Mouse (Mus musculus) MEL (cell line): ENCODE results near the gene Nkd1. TPM values are rescaled to one million over a fixed set of nuclear protein-coding genes. Genes with fewer than 3 reads are reported as not detected.

Source experiments
- DNase-seq: peaks from one replicate; pipeline ENCODE4 v3.0.0; 2011; ENCODE audit warnings: low read depth, low spot score
- H3K27ac ChIP-seq: 2 replicates; pipeline ENCODE4 v1.5.1; 2012; ENCODE audit warnings: low read depth, mild to moderate bottlenecking, control low read depth, low read length, moderate library complexity; ENCODE audit not compliant: control insufficient read depth
- H3K27me3 ChIP-seq, 2 experiments: fragments of 150-350 bp in 1 of 2; sonication (generic) in 1 of 2; 2 replicates each; pipeline ENCODE4 v1.6.1; 2012; ENCODE audit warnings: low read length in 2 of 2, mild to moderate bottlenecking in 2 of 2, improper control_type of control experiment in 1 of 2, moderate library complexity in 1 of 2; ENCODE audit not compliant: insufficient read depth in 2 of 2, control insufficient read depth in 1 of 2
- H3K36me3 ChIP-seq, 2 experiments: 2 replicates each; pipeline ENCODE4 v1.6.1; 2012 to 2014; ENCODE audit warnings: low read length in 2 of 2, improper control_type of control experiment in 1 of 2, inconsistent platforms in 1 of 2, mild to moderate bottlenecking in 1 of 2; ENCODE audit not compliant: insufficient read depth in 2 of 2, control insufficient read depth in 1 of 2
- H3K4me1 ChIP-seq, 2 experiments: fragments of 150-350 bp in 1 of 2; sonication (generic) in 1 of 2; 2 replicates each; pipeline ENCODE4 v1.6.1; 2012; ENCODE audit warnings: low read length in 2 of 2, improper control_type of control experiment in 1 of 2, mild to moderate bottlenecking in 1 of 2; ENCODE audit not compliant: insufficient read depth in 2 of 2, control insufficient read depth in 1 of 2
- H3K4me3 ChIP-seq, 2 experiments: fragments of 150-350 bp in 1 of 2; sonication (generic) in 1 of 2; 2 replicates each; pipeline ENCODE4 v1.5.1; 2012; ENCODE audit warnings: low read depth in 2 of 2, low read length in 2 of 2, mild to moderate bottlenecking in 2 of 2, moderate library complexity in 2 of 2, control low read depth in 1 of 2, improper control_type of control experiment in 1 of 2; ENCODE audit not compliant: control insufficient read depth in 1 of 2, insufficient read depth in 1 of 2
- H3K79me2 ChIP-seq: 2 replicates; pipeline ENCODE4 v1.6.1; 2012; ENCODE audit warnings: mild to moderate bottlenecking, low read length, moderate library complexity; ENCODE audit not compliant: control insufficient read depth, poor library complexity, insufficient read depth
- H3K9ac ChIP-seq: 2 replicates; pipeline ENCODE4 v1.6.1; 2012; ENCODE audit warnings: low read depth, mild to moderate bottlenecking, control low read depth, low read length, moderate library complexity; ENCODE audit not compliant: control insufficient read depth, poor library complexity, severe bottlenecking
- H3K9me3 ChIP-seq: fragments of 150-350 bp; sonication (generic); replicated peaks from 2 replicates; pipeline ENCODE4 v1.6.1; 2012; ENCODE audit warnings: mild to moderate bottlenecking, low read length, improper control_type of control experiment, moderate library complexity; ENCODE audit not compliant: insufficient read depth
- BHLHE40 ChIP-seq: IDR thresholded peaks from 2 replicates; pipeline ENCODE4 v1.6.1; 2012; ENCODE audit warnings: low read depth, mild to moderate bottlenecking, inconsistent platforms, low read length, improper control_type of control experiment, borderline replicate concordance
- CHD1 ChIP-seq: IDR thresholded peaks from 2 replicates; pipeline ENCODE4 v1.6.1; 2012; ENCODE audit warnings: low read depth, mild to moderate bottlenecking, inconsistent platforms, low read length, improper control_type of control experiment
- CHD2 ChIP-seq: IDR thresholded peaks from 2 replicates; pipeline ENCODE4 v1.6.1; 2011; ENCODE audit warnings: low read length, improper control_type of control experiment
- ELF1 ChIP-seq: IDR thresholded peaks from 2 replicates; pipeline ENCODE4 v1.6.1; 2014; ENCODE audit warnings: low read depth, mild to moderate bottlenecking, inconsistent platforms, low read length, improper control_type of control experiment, moderate library complexity
- EP300 ChIP-seq, 2 experiments: IDR thresholded peaks; 2 replicates each; pipeline ENCODE4 v1.6.1; 2011; ENCODE audit warnings: improper control_type of control experiment in 2 of 2, low read length in 2 of 2, low read depth in 1 of 2, mild to moderate bottlenecking in 1 of 2
- GABPA ChIP-seq: IDR thresholded peaks from 2 replicates; pipeline ENCODE4 v1.6.1; 2012; ENCODE audit warnings: low read depth, mild to moderate bottlenecking, inconsistent platforms, low read length, improper control_type of control experiment, moderate library complexity
- HCFC1 ChIP-seq: IDR thresholded peaks from 2 replicates; pipeline ENCODE4 v1.6.1; 2012; ENCODE audit warnings: low read depth, mild to moderate bottlenecking, inconsistent platforms, low read length, improper control_type of control experiment, moderate library complexity
- JUND ChIP-seq: IDR thresholded peaks from 2 replicates; pipeline ENCODE4 v1.6.1; 2011; ENCODE audit warnings: low read depth, mild to moderate bottlenecking, improper control_type of control experiment, low read length
- MAFK ChIP-seq: IDR thresholded peaks from 2 replicates; pipeline ENCODE4 v1.6.1; 2011; ENCODE audit warnings: low read depth, mild to moderate bottlenecking, low read length, improper control_type of control experiment, borderline replicate concordance
- MAX ChIP-seq: IDR thresholded peaks from 2 replicates; pipeline ENCODE4 v1.6.1; 2011; ENCODE audit warnings: low read length, improper control_type of control experiment
- MEF2A ChIP-seq: IDR thresholded peaks from 2 replicates; pipeline ENCODE4 v1.6.1; 2014; ENCODE audit warnings: low read depth, mild to moderate bottlenecking, inconsistent platforms, low read length, improper control_type of control experiment; ENCODE audit not compliant: poor library complexity, insufficient replicate concordance, severe bottlenecking; ENCODE audit errors: extremely low read depth
- MXI1 ChIP-seq: IDR thresholded peaks from 2 replicates; pipeline ENCODE4 v1.6.1; 2011; ENCODE audit warnings: mild to moderate bottlenecking, low read depth, low read length, improper control_type of control experiment
- MYC ChIP-seq: IDR thresholded peaks from 2 replicates; pipeline ENCODE4 v1.6.1; 2011; ENCODE audit warnings: low read depth, mild to moderate bottlenecking, low read length, improper control_type of control experiment, moderate library complexity
- NELFE ChIP-seq: IDR thresholded peaks from 2 replicates; pipeline ENCODE4 v1.6.1; 2011; ENCODE audit warnings: low read depth, low read length, improper control_type of control experiment
- NRF1 ChIP-seq: IDR thresholded peaks from 2 replicates; pipeline ENCODE4 v1.6.1; 2014; ENCODE audit warnings: low read depth, mild to moderate bottlenecking, inconsistent platforms, low read length, improper control_type of control experiment, moderate library complexity; ENCODE audit not compliant: poor library complexity, insufficient read depth, severe bottlenecking
- POLR2AphosphoS5 ChIP-seq: IDR thresholded peaks from 2 replicates; pipeline ENCODE4 v1.6.1; 2012; ENCODE audit warnings: low read depth, borderline replicate concordance, mild to moderate bottlenecking, inconsistent platforms, low read length, moderate library complexity, mixed read lengths
- RAD21 ChIP-seq: IDR thresholded peaks from 2 replicates; pipeline ENCODE4 v1.6.1; 2011; ENCODE audit warnings: mild to moderate bottlenecking, low read depth, low read length, improper control_type of control experiment
- RCOR1 ChIP-seq: IDR thresholded peaks from 2 replicates; pipeline ENCODE4 v1.6.1; 2012; ENCODE audit warnings: low read depth, mild to moderate bottlenecking, inconsistent platforms, low read length, improper control_type of control experiment
- SMC3 ChIP-seq: IDR thresholded peaks from 2 replicates; pipeline ENCODE4 v1.6.1; 2011; ENCODE audit warnings: low read depth, low read length, improper control_type of control experiment
- TAL1 ChIP-seq: IDR thresholded peaks from 2 replicates; pipeline ENCODE4 v1.6.1; 2012; ENCODE audit warnings: mild to moderate bottlenecking, inconsistent platforms, low read length, moderate library complexity, mixed read lengths
- TCF12 ChIP-seq: IDR thresholded peaks from 2 replicates; pipeline ENCODE4 v1.6.1; 2014; ENCODE audit warnings: low read depth, mild to moderate bottlenecking, inconsistent platforms, low read length, improper control_type of control experiment, moderate library complexity
- USF1 ChIP-seq: IDR thresholded peaks from 2 replicates; pipeline ENCODE4 v1.6.1; 2014; ENCODE audit warnings: low read depth, mild to moderate bottlenecking, inconsistent platforms, low read length, improper control_type of control experiment, moderate library complexity
- USF2 ChIP-seq, 2 experiments: IDR thresholded peaks; 2 replicates each; pipeline ENCODE4 v1.6.1; 2011 to 2012; ENCODE audit warnings: improper control_type of control experiment in 2 of 2, low read length in 2 of 2, borderline replicate concordance in 1 of 2, inconsistent platforms in 1 of 2, low read depth in 1 of 2, mild to moderate bottlenecking in 1 of 2; ENCODE audit not compliant: insufficient read depth in 1 of 2
- ZC3H11A ChIP-seq: IDR thresholded peaks from 2 replicates; pipeline ENCODE4 v1.6.1; 2012; ENCODE audit warnings: low read depth, mild to moderate bottlenecking, inconsistent platforms, low read length, improper control_type of control experiment
- ZMIZ1 ChIP-seq: IDR thresholded peaks from 2 replicates; pipeline ENCODE4 v1.6.1; 2012; ENCODE audit warnings: low read depth, mild to moderate bottlenecking, inconsistent platforms, low read length, improper control_type of control experiment, moderate library complexity
- ZNF384 ChIP-seq: IDR thresholded peaks from 2 replicates; pipeline ENCODE4 v1.6.1; 2012; ENCODE audit warnings: low read depth, mild to moderate bottlenecking, inconsistent platforms, low read length, improper control_type of control experiment
- polyA plus RNA-seq, 2 experiments: library from polyadenylated mRNA; stranded (reverse) in 1 of 2; unstranded in 1 of 2; fragments of >175 nt in 1 of 2; fragments of >200 nt in 1 of 2; gene quantifications; 2 replicates each; pipeline versions ENCODE4 v1.2.1 to v1.2.4; 2012; ENCODE audit warnings: low replicate concordance in 2 of 2, low read depth in 1 of 2; ENCODE audit not compliant: insufficient read length in 2 of 2, insufficient read depth in 1 of 2, missing spikeins in 1 of 2
- total RNA-seq: library from RNA; depleted of rRNA; stranded (reverse); fragments of 300-350 nt; gene quantifications from 2 replicates; pipeline ENCODE4 v1.2.3, GENCODE M21; 2012; rRNA removed

Nkd1 gene
- total RNA-seq (not detected in 2 replicates), polyA plus RNA-seq (not detected)

DNA sequence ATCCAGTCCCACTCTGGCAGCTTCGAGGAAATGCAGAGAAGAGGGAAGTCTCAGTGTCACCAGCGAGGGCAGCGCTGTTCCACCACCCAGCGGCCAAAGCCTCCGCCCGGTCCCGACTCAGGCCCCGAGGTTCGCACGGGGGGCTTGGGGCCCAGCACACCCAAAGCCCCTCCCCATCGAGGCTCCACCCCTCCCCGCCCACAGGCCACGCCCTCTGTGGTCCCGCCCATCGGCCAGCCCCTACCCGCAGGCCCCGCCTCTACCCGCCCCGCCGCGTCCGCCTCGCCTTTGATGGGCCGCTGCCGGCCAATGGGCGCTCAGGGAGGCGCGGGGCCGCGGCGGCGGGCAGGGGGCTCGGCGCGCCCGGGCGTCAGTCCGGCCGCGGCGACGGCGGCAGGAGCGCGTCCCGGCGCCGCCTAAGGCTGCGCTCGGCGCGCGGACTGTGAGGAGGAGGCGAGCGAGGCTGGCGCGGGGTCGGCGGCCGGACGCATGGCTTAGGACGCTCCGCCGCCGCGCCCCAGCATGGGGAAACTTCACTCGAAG, at the start of gene Nkd1:
Nkd1 (plus strand) TSS at position 370 of the 543 bp plus-strand sequence.
- TF ChIP-seq GABPA = no peak
- TF ChIP-seq MAX = no peak
- TF ChIP-seq CHD2 = no peak
- TF ChIP-seq NRF1 = no peak
- TF ChIP-seq ZNF384 = no peak
- TF ChIP-seq ZC3H11A = no peak
- no peak for TF ChIP-seq BHLHE40
- H3K27ac ChIP-seq = no peak within 1 kb of the TSS

DNA sequence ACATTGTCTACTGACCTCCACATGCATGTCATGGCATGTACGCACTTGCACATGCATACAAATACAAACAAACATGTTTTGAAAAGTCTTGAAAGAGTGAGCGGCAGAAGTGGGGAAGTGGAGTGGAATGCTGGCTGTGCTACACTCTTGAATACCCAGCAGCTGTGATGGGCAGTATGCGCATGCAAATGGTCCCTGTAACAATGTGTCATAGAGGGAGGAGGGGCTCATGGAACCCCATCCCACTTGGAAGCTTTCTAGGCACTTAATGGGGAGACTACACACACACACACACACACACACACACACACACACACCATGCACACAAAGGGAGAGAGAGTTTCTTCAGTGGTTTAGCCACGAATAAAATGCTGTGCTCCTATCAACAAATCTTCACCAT, 39.9 kb upstream of the Nkd1 start:
- no peak overlapping the region for H3K27ac ChIP-seq
- no peaks in the 10 kb centered on the region for H3K79me2 ChIP-seq
- no peak for DNase-seq
- H3K9ac ChIP-seq = no peak overlapping the region
- H3K4me3 ChIP-seq = no peak overlapping the region
- H3K27me3 ChIP-seq = no peaks in the 10 kb centered on the region
- TF ChIP-seq ZMIZ1 = no peak
- no peak for TF ChIP-seq USF1
- no peak for TF ChIP-seq TCF12
- TF ChIP-seq BHLHE40 = no peak
- TF ChIP-seq ELF1 = no peak
- no peak for TF ChIP-seq MAFK
- TF ChIP-seq POLR2AphosphoS5 = no peak
- TF ChIP-seq JUND = no peak
- TF ChIP-seq, all 39 proteins: peak for 0
- Histone ChIP-seq H3K36me3 (no peaks in the 10 kb centered on the region), H3K9me3 (no peaks in the 10 kb centered on the region), H3K4me1 (no peaks in the 10 kb centered on the region)

More for the DNA sequence above, at the start of gene Nkd1:
- Histone ChIP-seq H3K9ac (no peak within 1 kb of the TSS), H3K9me3 (no peaks in the 10 kb centered on the region), H3K4me1 (no peaks in the 10 kb centered on the region), H3K4me3 (no peak within 1 kb of the TSS), H3K27me3 (no peaks in the 10 kb centered on the region), H3K79me2 (no peaks in the 10 kb centered on the region), H3K36me3 (no peaks in the 10 kb centered on the region)
- DNase-seq = no peak

DNA sequence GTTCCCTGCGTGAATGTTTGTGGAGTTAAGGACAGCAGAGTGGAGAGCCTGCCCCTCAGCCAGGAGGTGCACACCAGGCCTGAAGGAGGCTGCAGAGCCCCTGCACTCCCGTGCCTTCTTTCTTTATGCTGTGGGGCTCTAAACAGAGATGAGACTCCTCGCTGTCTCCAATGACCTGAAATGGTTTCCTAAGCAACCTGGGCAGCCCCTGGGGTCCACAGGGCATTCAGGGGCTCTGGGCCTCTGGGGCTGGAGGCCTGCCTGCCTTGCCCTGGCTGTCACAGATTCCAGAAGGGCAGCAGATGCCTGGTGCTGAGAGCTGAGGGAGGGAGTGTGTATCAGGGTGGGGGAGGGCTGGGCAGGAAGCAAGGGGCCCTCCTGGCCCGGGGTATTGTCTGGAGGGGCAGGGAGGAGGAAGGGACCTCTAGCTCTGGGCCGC, 32.7 kb upstream of the Nkd1 start:
- no peaks in the 10 kb centered on the region for H3K79me2 ChIP-seq
- no peak for TF ChIP-seq RCOR1
- TF ChIP-seq MEF2A = no peak
- TF ChIP-seq NELFE = no peak
- no peak for TF ChIP-seq MYC
- no peak for TF ChIP-seq EP300 (IDR thresholded peaks at IDR 0.05; ENCODE audit: low read depth in 1 of 2, low read length in 2 of 2)
- no peak for TF ChIP-seq TAL1
- no peak for TF ChIP-seq SMC3
- no peak for TF ChIP-seq RAD21
- no peak for TF ChIP-seq MXI1
- TF ChIP-seq USF2 (IDR thresholded peaks at IDR 0.05; ENCODE audit: borderline replicate concordance in 1 of 2, insufficient read depth in 1 of 2, low read depth in 1 of 2, low read length in 2 of 2) = no peak
- TF ChIP-seq CHD1 = no peak
- no peak for TF ChIP-seq BHLHE40
- TF ChIP-seq HCFC1 = no peak
- DNase-seq = no peak
- no peaks in the 10 kb centered on the region for H3K36me3 ChIP-seq
- H3K9me3 ChIP-seq = no peaks in the 10 kb centered on the region
- no peak overlapping the region for H3K27ac ChIP-seq
- no peak overlapping the region for H3K9ac ChIP-seq
- no peaks in the 10 kb centered on the region for H3K27me3 ChIP-seq
- no peaks in the 10 kb centered on the region for H3K4me1 ChIP-seq
- no peak overlapping the region for H3K4me3 ChIP-seq
